Mouse (Mus musculus) ES-E14 (cell line): Measurements from ENCODE around the gene Vps11.

ENCODE experiments used
- CHD2 ChIP-seq: IDR thresholded peaks from 2 replicates; pipeline ENCODE4 v1.6.1; 2014; ENCODE audit warnings: mild to moderate bottlenecking, low read depth, low read length, inconsistent platforms
- HCFC1 ChIP-seq: IDR thresholded peaks from 2 replicates; pipeline ENCODE4 v1.6.1; 2012; ENCODE audit warnings: low read length, inconsistent platforms, borderline replicate concordance; ENCODE audit not compliant: insufficient read depth
- MAFK ChIP-seq: IDR thresholded peaks from 2 replicates; pipeline ENCODE4 v1.6.1; 2014; ENCODE audit warnings: mild to moderate bottlenecking, low read depth, low read length, inconsistent platforms; ENCODE audit not compliant: insufficient read depth

DNA sequence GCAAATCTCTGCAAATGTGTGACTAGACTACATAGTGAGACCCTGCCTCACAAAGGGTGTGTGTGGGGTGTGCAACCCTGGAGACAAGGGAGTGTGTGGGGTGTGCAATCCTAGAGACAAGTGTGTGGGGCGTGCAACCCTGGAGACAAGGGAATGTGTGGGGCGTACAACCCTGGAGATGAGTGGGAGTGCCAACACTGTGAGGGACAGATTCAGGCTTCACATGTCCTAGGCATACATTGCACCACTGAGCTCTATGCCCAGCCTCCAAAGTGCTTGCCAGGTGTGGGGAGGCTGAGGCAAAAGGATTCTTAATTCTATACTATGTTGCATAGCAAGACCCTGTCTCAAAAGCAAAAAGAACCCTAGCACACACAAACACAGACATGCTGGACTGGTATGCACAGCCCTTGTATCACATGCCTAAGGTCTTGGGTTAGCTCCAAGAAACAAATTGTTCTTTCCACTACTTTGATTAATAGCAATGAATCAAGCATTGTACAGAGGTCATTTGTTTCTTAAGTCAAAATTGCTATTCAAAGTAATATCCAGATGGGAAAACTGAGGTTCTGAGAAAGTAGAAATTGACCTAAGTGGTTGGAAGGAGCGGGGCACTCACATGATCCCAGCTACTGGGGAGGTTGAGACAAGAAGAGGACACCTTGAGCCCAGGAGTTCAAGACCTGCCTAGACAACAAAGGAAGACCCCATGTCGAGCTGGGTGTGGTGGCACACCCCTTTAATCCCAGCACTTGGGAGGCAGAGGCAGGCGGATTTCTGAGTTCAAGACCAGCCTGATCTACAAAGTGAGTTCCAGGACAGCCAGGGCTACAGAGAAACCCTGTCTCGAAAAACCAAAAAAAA is 15.7 kb downstream of the Vps11 start:
- TF ChIP-seq MAFK (no peak), HCFC1 (no peak), CHD2 (no peak)
